Mouse (Mus musculus) right cerebral cortex, postnatal 36 days (tissue): ENCODE results near the gene Gm43517.

Source experiments
- DNase-seq, 2 experiments: peaks; one replicate each; pipeline ENCODE4 v3.0.0; 2022; ENCODE audit warnings: low spot score in 2 of 2, mixed read lengths in 1 of 2

Gene Gm43517

GRCm38 (mm10) chr12:49385631-49385990 lies 637 bp downstream of the Gm43517 start:
- no peak for DNase-seq

DNA sequence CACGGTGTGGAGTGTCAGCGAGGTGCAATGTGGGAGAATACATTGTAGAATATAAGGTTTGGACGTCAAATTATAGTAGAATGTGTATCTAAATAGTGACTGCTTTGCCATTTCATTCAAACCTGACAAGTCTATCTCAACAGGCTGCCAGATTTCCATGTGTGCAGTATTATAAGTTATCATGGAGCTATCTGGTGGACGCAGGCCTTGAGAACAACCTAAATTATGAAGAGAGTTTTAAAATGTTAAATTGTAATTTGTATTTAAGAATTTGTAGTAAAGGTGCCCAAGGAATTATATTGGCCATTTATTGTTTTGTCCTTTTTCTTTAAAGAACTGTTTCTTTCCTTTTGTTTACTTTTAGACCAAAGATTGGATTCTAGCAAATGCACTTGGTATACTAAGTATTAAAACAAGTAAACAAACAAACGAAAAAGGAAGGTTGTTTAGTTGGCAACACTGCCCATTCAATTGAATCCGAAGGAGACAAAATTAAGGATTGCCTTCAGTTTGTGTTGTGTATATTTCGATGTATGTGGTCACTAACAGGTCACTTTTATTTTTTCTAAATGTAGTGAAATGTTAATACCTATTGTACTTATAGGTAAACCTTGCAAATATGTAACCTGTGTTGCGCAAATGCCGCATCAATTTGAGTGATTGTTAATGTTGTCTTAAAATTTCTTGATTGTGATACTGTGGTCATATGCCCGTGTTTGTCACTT lies 1.3 kb downstream of the Gm43517 start:
- no peak for DNase-seq

DNA sequence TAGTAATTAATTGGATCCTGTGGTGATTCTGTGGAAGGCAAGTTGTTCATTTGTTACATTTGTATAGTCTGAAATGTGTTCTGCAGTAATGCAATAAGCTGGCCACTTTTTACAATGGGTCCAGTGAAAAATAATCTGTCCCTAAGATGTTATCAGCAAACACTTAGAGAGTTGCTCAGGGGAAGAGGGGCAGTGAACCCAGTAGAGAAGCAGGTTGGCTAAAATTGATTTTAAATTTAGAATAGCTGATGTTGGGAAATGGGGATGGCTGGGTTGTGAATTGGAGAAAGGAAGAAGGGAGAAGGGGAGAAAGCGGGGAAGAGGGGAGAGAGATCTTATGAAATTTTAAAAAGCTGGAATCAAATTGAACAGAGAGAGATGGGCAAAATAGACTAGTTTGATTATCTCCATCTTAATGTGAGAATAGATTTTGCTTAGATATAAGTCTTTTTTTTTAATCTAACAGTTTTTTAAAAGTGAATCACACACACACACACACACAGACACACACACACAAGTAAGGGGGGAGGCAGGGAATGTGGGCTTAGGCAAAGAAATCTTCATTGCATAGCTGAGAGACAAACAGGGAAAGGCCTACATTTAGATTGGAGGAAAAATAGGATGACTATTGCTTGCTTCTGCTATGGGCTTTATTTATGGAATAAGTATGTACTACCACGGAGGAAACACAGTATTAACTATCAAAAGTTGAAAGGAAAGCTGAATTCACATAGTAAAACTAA lies 3.1 kb downstream of the Gm43517 start:
- DNase-seq, result no peak

- DNase-seq, result no peak
Measured at GRCm38 (mm10) chr12:49389666-49390065, 4.7 kb downstream of the Gm43517 start.

DNA sequence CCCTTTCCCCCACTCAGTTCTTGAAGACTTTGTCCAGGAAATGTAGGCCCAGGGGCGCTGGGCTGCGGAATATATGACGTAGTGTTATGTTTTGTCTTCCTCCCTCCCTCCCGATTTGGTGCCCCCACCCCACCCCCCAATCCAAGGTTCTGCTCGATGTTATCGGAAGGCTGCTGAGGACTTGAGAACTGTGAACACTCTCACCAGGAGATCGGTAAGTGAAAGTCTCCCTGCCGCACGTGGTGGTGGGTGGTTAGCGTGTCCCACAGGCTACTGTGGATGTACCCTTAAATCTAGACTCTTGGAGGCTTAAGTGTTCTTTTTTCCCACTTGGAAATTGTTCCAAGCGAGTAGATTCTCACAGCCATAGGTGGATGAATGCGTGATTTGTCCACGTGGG lies 5.3 kb downstream of the Gm43517 start:
- DNase-seq, result no peak

GRCm38 (mm10) chr12:49390926-49391304 lies 5.9 kb downstream of the Gm43517 start:
- DNase-seq, result no peak

GRCm38 (mm10) chr12:49391305-49392040 lies 6.5 kb downstream of the Gm43517 start:
- peak in 1 of 2 experiments; percentile 55 for DNase-seq

DNA sequence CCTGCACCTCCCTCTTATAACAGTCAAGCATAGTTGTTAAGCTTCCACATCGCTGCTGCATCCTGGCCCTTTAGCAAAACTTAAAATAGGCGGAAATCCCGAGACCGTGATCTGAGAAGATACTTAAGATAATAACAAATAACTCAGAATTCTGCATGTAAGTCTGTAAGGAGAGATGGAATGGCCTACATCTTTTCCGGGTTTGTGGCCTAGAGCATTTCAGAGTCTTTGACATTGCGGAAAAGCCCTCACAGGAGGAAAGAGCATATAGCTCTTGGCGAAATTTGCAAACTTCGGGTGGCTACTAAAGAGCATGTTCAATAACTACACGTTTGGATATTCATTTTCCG lies 7.0 kb downstream of the Gm43517 start:
- DNase-seq, result no peak

- DNase-seq, result no peak
Measured at GRCm38 (mm10) chr12:49392876-49393275, 7.9 kb downstream of the Gm43517 start.

- DNase-seq, result no peak
Measured at GRCm38 (mm10) chr12:49393639-49394038, 8.7 kb downstream of the Gm43517 start.

- DNase-seq, result no peak
Measured at GRCm38 (mm10) chr12:49394181-49394580, 9.2 kb downstream of the Gm43517 start.

DNA sequence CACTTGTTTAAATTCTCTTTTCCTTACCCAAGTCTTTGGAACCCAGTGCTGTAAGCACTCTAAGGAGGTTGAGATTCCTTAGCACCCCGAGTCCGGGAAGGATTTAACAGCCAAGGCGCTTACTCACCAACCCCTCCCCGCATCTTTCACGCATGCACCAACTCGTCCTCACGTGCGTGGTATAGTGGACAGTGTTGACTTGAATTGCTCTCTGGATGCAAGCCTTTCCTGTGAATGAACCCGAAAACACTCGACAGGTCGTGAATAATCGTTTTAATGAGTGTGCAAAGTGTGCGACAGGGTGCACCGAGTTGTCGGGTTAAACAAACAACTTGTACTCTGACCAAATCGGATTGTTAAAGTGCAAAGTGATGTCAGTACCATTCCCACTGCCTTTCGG lies 9.9 kb downstream of the Gm43517 start:
- DNase-seq, result peak in 1 of 2 experiments; percentile 47

DNA sequence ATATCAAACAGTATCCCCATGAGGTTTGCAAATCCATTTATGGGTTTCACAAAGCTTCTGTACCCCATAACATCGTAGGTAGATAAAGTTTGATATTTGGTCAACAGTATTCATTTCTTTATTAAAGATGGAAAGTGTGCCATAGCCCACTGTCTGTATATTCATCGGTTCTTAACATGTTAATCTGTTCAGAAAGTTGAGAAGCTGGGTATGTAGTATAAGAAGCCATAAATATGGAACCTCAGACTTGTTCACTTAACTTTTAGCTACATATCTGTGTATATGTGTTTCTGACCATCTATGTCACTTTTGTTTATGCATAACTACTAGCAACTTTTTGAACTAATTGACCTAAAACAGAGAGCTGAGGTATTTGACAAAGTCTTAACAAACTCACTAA lies 11.0 kb downstream of the Gm43517 start:
- no peak for DNase-seq

DNA sequence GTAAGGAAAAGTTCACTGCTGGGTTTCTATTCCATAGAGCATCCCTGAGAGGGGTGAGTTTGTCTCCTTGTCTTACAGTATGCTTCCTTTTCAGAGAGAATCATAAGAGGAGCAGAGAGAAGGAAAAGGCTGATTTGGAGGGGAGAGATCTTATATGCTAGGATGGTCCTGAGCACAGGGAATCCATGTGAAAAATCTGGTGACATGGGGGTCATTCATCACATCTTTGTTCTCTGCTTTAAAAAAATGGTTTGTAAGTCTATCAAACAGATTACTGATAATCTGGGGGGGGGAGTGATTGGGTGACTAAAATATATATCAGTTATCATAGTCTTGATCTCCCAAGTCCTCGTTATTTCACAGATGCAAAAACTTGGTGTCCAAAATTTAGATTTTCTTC lies 11.8 kb downstream of the Gm43517 start:
- DNase-seq, result no peak

DNA sequence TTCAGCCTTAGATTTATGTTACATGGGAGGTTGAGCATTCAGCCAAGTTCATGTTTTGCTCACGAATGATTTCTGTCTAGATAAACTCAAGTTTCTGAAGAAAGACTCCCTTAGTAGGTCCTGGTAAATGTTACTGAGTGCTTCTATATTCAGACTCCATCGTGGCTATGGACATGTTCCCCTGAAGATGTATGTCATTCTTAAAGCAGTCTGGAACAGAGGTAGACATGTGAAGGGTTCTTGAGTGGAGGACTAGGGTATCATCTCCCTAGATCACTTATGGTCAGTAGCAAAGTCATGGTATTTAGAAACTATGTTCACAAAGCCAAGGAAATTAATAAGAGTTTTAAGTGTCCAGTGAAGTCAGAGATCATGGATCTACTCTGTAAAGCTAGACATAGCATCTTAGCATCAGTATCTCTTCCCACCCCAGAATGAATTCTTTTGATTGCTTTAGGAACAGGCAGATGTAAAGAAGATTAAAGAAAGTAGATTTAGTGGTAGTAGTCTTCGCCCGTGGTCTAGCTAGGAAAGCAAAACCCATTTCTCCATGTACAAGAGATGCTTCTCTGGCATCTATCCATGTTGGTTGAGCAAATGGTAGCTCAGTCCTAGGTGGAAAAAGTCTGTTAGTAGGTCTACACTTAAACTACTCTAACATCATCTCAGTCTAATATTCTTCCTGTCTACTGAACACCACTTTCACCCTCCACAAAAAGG lies 12.6 kb downstream of the Gm43517 start:
- DNase-seq, result no peak

DNA sequence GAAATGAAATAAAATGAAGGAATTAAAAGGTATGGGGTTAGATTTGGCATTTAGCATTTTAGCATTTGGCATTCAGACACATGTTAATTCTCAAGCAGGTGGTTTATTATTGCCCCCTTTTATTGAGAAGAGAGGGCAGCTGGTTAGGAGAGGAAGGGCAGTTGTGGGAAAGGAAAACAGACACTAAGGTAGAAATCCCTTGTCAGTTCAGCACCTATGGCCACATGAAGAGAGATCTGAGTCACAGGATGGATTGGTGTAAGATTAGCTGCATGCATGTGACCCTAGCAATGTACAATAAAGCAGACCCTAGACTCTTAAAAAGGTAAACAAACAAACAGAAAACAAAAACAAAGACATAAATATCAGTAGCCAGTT lies 13.2 kb downstream of the Gm43517 start:
- no peak for DNase-seq

DNA sequence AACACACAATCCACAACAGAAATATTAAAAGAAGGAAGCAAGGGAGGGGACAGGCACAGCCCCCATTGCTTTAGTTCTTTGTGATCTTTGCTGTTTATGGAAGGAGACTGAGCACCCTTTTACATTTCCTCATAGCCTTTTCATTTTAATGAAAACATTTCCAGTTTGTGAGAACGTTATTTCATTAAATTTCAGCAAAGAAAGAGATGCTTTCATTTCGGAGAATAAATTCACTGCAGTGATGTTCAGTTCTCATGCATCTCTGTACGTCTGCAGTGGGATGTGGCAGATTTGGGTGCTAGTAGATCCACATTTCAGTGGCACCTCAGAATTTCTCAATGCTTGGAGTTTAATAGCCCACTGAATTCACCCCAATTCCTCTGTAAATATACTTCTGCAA lies 13.7 kb downstream of the Gm43517 start:
- DNase-seq, result no peak

- no peak for DNase-seq
Measured at GRCm38 (mm10) chr12:49399611-49400010, 14.6 kb downstream of the Gm43517 start.

DNA sequence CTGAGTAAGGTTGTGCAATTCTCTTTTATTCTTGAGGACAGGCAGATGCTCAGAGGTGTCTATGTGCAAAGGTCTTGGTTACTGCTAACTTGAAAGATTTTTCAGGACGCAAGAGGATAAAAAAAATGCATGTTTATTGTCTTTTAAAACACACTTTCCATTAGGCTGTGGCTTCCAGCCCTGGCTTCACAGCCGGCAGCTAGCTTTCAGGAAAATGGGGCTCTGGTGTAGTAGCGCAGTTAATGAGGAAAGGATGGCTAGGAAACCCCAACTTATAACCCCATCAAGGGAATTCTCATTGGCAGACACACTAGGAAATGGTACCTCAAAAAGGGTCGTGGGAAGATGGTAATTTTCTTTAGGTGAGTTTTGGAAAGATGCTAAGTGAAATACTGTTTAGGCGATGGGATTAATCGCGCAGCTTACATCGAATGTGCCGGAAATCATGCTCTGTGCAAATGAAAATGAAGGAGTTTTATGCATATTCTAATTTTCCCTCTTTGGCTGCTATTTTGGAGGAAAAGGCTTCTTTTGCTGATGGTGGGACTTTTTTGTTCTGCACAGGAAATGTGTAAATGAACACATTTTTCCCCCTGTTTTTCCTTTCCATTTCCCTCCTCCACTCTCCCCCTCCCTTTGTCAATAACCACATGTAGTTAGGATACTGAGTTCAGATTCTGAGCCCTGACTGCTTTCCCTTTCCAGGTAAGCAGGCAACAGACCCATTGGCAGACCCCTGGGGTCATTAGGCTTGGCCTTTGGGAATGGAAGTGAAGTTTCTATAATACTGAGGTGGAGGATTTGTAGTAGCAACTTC lies 15.3 kb downstream of the Gm43517 start:
- no peak for DNase-seq

DNA sequence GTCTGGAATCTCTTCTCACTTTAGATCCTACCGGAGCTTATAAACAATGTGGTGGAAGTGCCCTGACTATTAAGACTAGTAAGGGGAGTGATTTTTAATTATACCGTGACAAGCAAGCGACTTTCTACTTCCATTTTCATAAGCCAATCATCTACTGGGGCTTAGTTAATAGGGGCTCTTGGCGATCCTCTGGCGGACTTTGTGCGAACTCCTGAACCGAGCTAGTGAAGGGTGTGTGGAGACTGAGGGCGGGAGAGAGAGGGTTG lies 15.8 kb downstream of the Gm43517 start:
- DNase-seq, result no peak

DNA sequence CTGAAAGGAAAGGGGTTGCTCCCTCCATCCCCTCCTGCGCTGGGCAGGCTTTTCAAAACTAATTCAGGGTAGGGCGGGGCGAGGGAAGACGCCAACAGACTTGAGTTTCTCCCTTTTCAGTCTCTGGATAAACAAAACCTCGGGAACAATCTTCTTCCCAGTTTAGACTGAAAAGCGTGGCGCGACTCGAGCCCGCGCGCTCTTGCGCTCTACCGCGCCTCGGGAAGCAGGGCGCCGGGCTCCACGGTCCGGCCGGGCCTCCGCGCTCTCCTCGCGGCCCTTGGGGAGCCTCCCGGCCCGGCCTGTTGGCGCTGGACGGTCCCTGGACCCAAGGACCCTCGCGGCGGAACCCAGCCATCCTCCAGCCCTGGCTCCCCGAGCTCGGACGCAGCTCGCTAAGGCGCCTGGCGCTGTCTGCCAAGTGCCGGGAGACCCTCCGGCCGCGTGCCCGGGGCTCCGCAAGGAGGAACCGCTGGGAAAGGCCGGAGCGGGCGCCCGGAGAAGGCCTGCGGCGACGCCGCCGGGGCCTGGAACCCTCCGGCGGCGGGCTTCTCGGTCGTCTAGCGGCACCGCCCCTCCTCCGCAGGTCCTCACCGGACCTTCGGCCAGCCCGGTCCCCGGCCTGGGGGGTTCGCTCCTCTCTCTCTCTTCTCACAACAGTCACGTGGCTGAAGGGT lies 16.3 kb downstream of the Gm43517 start:
- peak; percentile 64 to 68 for DNase-seq
